Mouse (Mus musculus): ENCODE data around the gene Pcsk6.
"Not testable (repeated sequence)": the region's sequence is repeated elsewhere in the genome, so short reads cannot be mapped to it uniquely, and the experiment has no call there.

Gene Pcsk6

GRCm38 (mm10) chr7:65861591-65862472 lies at the start of gene Pcsk6:
TSS of gene Pcsk6 (plus strand) at chr7:65861734.
- DNase-seq = peak; percentile 28 to 55

- DNase-seq = no peak
Observed at GRCm38 (mm10) chr7:65813611-65814212, 47.8 kb upstream of the Pcsk6 start.

- no peak for DNase-seq
Observed at GRCm38 (mm10) chr7:65817564-65817963, 44.0 kb upstream of the Pcsk6 start.

- no peak for DNase-seq
Observed at GRCm38 (mm10) chr7:65820391-65820790, 41.1 kb upstream of the Pcsk6 start.

- DNase-seq = not testable (repeated sequence)
Observed at GRCm38 (mm10) chr7:65821901-65822300, 39.6 kb upstream of the Pcsk6 start.

GRCm38 (mm10) chr7:65822506-65823119 lies 38.9 kb upstream of the Pcsk6 start:
- no peak for DNase-seq

- DNase-seq = no peak
Observed at GRCm38 (mm10) chr7:65839756-65840155, 21.8 kb upstream of the Pcsk6 start.

- DNase-seq = no peak
Observed at GRCm38 (mm10) chr7:65843210-65843609, 18.3 kb upstream of the Pcsk6 start.

GRCm38 (mm10) chr7:65860981-65861380 lies 553 bp upstream of the Pcsk6 start:
- DNase-seq = no peak

- no peak for DNase-seq
Observed at GRCm38 (mm10) chr7:65862473-65863176, 1.1 kb downstream of the Pcsk6 start.

- no peak for DNase-seq
Observed at GRCm38 (mm10) chr7:65869173-65869572, 7.6 kb downstream of the Pcsk6 start.

- no peak for DNase-seq
Observed at GRCm38 (mm10) chr7:65869794-65870193, 8.3 kb downstream of the Pcsk6 start.

GRCm38 (mm10) chr7:65870227-65870626 lies 8.7 kb downstream of the Pcsk6 start:
- no peak for DNase-seq

- DNase-seq = no peak
Observed at GRCm38 (mm10) chr7:65870928-65871580, 9.5 kb downstream of the Pcsk6 start.

GRCm38 (mm10) chr7:65871851-65872250 lies 10.3 kb downstream of the Pcsk6 start:
- DNase-seq = no peak

GRCm38 (mm10) chr7:65873176-65873845 lies 11.8 kb downstream of the Pcsk6 start:
- no peak for DNase-seq

- no peak for DNase-seq
Observed at GRCm38 (mm10) chr7:65873902-65874301, 12.4 kb downstream of the Pcsk6 start.

- no peak for DNase-seq
Observed at GRCm38 (mm10) chr7:65876596-65876995, 15.1 kb downstream of the Pcsk6 start.

GRCm38 (mm10) chr7:65878234-65878633 lies 16.7 kb downstream of the Pcsk6 start:
- DNase-seq = no peak

GRCm38 (mm10) chr7:65879330-65879729 lies 17.8 kb downstream of the Pcsk6 start:
- no peak for DNase-seq

GRCm38 (mm10) chr7:65880666-65881289 lies 19.2 kb downstream of the Pcsk6 start:
- no peak for DNase-seq

Measured in kidney, postnatal 25 days (tissue).